Mouse (Mus musculus) kidney, adult 2 months (tissue): ENCODE results near the gene 6030458C11Rik.

Experiments used
- CTCF ChIP-seq: fragments of 200-500 bp; conservative IDR thresholded peaks from 2 replicates; pipeline ENCODE4 v1.5.1; 2011; ENCODE audit warnings: low read depth, mild to moderate bottlenecking, control low read depth, low read length, moderate library complexity, mixed read lengths; ENCODE audit not compliant: insufficient read depth, insufficient read length
- POLR2A ChIP-seq: fragments of 200-500 bp; IDR thresholded peaks from one replicate; pipeline ENCODE4 v1.6.1; 2011; ENCODE audit warnings: low read depth, low read length, control low read depth

DNA sequence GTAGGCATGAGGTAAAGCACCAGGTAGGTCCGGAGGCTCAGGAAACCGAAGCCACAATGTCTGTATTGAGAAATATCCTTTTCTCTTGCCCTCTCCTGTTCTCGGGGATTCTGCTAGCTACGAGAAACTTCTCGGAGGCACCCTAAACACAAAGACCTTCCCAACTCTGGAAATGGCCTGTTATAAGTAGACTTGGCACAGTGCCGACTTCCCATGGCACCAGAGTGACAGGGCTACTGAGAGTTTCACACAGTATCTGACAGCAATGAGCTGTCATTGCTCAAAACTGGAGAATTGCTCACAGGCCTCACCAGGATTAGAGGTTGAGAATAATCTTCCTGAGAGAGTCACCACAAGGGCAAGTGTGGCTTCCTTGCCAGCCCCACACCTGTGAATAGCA is 63.7 kb downstream of the 6030458C11Rik start:
- TF ChIP-seq POLR2A (no peak), CTCF (no peak)
